Mouse (Mus musculus): ENCODE data around the gene Gsg1l. TPM values are rescaled to one million over a fixed set of nuclear protein-coding genes. Genes with fewer than 3 reads are reported as not detected.

Gene Gsg1l
- total RNA-seq, 2 experiments from 2014 or later: 0.08 TPM; not detected in 1

DNA sequence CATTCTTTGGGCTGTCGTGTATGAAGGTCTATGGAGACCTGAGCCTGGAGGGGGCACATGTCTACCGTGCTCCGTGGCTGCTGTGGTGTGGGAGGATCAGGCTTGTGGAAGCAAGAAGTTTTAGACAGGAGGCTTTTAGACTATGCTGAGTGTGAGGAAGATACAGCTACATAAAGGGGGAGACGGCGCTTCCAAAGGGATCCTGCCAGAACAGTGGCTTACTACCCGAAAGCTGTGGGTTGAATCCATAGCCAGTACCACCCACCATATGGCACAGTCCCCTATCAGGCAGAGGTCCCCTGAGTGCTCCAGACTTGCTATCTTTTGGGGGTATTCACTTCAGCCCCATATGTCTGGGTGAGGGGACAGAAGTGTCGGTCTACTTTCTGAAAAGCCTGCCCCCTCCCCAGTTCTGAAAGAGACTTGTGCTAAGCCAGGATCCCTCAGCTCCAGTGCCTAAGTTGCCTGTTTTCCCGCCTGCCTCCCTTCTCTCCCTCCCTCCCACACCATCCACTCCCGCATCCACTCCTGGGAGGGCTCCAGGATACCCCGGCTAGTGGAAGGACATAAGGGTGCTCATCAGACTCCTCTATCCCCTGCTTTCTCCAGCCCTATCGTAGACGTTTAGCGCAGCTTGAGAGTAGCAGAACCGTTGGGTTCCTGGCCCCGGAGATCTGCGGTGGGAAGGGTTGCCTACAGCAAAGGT is 1.1 kb downstream of the Gsg1l start:
- DNase-seq: no peak

DNA sequence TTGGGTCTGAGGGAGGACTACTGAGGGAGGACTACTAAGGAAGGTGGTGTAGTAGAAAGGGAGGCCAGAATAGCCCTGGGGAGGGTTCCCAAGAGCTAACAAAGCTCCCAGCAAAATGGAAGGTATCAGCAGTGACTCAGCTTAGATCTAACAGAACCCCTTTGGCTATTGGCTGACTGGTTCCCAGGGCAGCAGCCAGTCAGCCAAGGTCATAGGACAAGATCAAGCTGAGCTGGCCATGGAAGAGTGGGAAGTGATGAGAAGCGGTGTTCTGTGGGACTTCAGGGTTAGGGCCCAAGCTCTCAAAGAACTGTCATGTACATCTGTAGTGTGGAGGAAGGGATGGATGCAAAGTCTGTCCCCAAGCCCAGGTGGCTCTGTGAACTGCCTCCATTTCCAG is 5.3 kb downstream of the Gsg1l start:
- DNase-seq: no peak

DNA sequence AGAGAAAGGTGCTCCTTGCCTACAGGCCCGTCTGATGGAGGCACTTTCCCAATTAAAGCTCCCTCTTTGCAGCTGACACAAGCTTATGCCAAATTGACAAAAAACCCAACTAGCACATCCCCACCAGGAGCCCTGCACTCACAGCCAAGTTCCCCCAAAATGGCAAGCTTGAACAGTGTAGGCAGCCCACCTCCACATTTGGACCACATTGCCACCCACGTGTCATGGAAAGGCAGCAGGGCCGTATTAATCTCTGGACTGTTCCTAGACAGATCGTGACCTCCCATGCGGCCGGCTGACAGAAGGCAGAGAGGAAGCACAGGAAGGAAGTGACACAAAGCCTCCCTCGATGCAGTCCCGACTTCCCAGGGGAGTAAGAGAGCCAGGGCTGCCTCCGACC is 7.2 kb downstream of the Gsg1l start:
- no peak for DNase-seq

DNA sequence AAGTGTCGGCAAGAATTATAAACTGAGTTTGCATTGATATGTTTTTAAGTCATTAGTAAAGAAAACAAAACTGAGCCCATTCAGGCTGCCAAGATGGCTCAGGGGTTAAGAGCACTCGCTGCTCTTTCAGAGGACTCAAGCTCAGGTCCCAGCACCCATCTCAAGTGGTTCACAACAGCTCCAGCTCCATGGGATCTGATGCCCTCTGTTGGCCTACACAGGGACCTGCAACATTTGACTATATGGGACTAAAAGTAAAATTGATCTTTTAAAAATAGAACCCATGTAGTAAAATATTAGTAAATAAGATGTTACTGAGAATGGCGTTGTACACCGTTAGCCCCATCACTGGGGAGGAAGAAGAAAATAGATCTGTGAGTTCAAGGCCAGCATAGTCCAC is 11.9 kb downstream of the Gsg1l start:
- DNase-seq: no peak

DNA sequence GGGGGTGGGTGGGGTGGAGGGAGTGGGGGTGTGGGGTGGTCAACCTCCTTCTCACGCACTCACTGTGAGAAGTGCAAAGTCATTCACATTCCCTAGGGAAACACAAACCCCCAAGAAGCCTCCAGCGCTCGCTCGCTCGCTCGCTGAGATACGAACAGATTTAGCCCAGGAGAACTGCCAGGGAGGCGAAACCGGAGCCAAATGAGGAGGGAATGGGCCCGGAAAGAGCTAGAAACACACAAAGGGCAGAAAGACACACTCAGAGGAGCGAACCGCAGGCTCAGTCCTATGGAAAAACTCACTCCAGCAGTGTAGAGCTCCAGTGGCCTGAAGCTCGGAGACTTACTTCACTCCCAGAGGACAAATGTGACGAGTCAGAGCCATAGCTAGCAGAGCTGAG is 15.4 kb downstream of the Gsg1l start:
- DNase-seq: peak; percentile 24

DNA sequence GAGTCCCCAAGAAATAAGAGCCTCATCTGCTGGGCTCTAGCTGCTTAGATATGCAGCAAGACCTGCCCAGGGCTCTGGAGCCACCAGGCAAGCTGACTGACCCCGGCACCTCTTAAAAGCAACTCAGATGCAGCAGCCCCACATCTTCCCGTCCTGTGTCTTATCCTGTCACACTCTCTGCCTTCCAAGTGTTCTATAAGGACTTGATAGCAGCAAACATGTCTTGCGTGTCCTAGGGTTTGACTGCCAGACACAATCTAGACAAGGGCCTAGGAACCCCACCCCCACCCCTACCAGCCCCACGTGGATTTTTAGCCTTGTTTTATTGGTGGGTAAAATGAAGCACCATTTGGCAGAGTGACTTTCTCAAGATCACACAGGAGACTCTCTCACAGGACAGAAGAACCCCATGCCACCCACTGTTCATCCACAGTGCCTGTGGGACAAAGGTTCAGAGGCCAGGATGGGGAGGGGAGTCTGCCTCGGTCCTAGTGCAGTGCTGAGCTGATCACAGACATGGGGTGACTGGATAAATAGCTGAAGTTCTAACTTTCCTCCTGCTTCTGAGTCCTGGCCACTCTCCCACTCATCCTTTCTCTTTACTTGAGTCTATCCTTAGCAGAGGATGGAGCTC is 16.9 kb downstream of the Gsg1l start:
- DNase-seq: no peak

DNA sequence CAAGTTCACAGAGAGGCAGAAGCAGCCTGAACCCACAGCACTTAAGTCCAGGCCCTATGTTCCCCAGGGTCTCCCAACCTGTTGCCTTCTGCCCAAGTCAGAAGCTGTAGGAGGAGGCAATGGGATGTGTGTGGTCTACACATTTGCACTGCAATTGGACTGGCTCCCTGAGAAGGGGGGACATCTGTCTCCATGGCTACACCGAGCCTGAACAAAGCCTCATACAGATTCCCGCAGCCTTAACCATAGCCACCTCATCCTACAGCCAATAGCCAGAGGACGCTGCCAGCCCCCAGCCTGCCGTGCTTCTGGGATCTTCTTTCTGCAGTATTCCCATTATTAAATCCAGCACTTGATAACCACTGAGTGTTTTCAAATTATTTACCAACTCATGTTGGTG is 20.0 kb downstream of the Gsg1l start:
- DNase-seq: no peak

DNA sequence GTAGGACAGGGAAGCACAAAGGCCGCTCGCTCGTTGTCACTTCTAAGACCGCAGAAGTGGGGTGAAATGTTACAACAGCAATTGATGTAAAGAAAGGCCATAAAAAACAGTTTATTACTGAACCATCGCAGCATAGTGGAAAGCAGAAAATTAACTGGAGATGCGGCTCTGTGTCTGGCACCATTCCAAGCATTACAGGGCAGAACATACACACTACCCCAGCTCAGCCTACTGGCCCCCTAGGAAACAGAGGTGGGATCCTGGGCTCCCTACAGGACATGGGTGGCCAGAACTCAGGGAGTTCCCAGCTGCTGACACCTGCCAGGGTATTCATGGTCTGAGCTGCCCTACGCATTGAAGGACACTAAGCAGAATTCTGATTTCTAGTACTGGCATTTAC is 23.3 kb downstream of the Gsg1l start:
- DNase-seq: no peak

DNA sequence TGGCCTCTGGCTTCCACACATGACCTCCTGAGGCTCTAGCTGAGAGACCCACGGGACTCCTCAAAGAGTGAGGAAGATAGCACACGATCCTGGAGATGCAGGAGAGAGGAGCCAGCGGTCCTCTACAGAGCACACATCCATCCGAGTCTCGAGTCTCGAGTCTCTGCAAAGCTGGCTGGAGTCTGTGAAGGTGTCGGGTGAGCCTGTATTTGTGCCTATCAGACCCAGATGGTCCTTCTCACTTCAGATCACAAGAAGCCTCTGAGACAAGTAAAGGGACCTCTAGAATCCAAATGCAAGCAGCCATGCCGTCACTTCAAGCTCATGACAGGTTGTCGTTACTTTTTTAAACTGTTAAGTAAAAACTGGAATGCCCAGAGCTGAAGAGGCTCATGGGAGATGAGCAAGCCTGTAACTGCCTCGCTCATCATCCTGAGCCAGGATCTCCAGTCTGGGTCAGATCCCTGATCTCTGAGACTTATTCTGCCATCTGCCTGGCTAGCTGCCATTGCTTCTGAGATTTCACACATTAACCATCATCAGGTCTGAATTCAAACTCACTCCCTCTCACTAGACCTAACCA is 24.8 kb downstream of the Gsg1l start:
- DNase-seq: no peak

DNA sequence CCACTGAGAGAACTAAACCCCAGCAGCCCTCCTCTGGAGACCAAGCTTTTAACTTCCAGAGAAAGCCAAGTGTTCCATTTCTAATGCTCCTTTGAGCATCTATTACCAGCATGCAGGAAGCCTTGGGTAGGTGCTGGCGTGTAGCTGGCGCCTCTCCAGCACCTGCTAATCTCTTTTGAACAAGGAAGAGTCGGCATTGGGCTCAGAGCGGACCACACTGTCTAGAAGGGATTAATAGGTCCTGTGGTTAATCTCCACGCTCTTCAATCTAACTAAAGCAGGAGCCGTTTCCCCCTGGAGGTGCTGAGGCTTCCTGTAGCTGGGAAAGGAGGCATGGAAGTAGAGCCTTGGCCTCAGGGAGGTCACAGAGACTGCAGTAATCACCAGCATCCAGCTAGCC is 27.6 kb downstream of the Gsg1l start:
- DNase-seq: no peak

DNA sequence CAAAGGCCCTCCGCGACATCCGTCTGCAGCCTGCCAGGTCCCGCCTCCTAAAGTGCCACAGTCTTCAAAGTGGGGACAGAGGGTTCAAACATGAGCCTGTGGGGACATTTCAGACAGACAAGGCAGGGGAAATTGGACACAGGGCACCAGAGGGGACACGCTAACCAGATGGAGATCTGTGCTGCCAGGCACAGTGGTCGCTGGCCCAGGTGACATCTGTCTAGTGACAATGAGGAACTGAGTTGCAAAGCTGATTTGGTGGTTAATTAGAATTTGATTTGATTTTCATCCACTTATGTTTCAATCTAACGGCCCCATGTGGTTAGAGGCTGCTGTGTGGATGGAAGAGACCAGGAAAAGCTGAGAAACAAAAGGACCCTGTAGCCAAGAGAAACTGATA is 28.6 kb downstream of the Gsg1l start:
- no peak for DNase-seq

DNA sequence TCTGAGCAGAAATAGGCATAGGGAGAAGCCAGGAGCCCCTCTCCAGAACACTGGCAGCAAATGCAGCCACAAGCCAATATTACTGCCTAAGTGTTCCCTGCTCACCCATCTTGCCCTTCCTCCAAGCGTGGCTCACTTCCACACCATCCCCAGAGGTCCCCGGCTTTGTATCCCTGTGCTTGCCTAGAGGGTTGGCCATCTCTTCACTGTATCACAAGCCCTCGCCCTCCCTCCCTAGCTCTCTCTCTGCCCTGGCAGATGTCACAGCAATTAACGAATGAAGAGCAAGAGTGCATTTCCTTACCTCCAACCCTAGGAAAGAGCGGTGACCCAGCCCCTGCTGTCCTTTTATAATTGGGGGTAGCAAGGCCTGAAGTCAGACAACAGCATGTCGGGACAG is 30.3 kb downstream of the Gsg1l start:
- no peak for DNase-seq

DNA sequence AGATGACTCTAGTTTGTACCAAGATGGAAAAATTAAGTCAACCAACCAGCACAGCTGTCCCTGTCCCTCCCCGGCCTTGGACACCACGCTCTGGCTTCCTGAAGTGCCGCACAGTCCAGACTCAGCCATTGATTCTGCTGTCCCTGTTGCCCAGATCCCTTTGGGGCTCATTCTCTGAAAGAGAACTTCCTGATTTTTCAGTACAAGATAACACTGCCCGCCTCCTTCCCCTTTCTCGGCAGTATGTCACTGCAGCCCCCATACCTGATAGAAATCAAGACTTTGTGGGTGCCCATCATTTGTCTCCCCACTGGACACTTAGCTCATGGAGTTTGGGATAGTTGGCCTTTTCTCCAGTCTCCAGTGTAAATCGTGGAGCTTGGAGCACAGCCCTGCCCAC is 37.1 kb downstream of the Gsg1l start:
- DNase-seq: no peak

DNA sequence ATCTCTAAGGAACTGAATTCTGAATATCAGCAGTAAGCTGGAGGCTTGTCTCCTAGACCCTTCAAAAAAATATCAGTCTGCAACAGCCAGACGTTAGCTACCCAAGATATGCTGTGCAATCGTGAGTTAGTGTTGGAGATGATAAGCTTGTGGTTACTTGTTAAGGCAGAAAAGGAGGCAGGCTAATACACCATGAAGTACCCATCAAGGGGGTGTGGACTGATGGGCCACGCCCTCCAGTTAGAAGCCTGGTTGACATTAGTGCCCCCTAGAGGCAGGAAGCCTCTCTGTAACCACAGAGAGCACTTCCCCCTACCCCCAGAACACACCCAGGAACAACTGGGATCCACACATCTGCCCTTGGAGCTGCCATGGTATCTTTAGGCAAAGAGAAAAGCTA is 39.9 kb downstream of the Gsg1l start:
- DNase-seq: no peak

DNA sequence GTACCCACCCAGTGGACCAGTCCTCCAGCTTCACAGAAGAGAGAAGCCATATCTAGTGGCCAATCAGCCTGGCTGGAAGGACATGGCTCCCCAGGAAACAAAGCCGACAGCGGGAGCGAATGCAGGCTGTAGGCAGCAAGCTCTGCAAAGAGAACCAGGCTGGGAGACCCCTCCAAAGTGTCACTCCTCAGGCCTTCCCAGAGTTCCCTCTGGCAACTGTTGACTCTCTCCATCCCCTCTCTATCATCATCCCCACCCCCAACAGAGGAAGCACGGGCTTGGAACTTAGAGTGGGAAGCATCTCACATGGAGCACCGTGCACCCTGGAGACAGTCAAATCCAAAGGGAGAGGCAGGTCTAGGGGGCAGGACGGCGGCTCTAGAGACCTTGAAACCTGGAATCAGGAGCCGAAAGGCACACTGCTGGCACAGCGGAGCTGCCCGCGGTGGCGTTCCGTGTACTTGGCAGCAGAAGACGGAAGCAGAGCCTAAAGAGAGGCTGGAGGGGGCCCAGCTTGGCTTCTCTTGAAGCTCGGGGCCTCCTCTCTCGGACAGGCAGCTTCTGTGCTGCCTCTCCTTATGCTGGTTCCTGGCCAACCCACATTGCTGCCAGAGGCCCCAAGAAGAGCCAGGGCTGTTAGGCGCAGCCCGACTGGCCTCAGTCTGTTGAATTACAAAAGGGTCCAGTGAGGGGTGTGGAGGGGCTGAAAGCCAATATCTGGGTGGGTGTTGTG is 41.3 kb downstream of the Gsg1l start:
- DNase-seq: peak; percentile 48

DNA sequence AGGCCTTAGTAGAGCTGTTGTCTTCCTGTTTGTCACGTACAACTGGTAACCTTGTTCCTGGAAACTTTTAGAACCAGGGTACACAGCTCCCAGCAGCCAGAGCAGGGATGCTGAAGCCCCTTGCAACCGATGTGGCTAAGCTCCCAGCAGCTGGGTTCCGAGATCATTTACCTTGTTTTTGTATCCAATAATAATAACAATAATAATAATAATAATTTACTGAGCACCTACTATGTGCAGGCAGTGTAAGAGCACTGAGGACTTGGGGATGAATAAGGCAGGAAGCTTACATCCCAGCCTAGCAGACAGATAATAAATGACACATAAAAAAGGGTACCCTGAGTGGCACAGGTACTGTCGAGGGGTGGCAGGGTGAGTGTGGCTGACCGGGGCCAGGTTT is 42.4 kb downstream of the Gsg1l start:
- no peak for DNase-seq

DNA sequence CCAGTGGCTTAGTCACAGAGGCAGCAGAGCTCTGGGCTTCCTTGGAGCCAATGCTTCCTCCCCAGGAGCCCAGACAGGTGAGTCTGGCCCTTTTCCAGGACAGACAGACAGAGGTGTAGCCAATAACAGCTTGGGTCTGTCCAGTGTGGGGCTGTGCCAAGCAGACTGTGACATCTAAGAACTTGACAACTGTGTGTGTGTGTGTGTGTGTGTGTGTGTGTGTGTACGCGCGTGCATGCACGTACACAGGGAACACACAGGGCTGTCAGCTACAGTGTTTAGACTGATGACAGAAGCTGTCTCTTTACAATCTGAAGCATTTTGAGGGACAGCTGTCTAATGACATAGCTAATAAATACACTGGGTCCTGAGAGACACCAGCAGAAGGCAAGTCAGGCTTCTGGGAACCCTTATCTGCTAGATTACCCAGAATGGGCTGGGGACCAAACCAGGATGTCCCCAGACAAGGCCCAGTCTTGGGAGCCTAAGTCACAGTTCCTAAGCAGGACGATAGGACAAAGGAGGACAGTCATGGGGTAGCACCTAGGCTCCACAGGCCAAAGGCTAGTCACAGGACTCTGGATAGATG is 42.9 kb downstream of the Gsg1l start:
- no peak for DNase-seq

DNA sequence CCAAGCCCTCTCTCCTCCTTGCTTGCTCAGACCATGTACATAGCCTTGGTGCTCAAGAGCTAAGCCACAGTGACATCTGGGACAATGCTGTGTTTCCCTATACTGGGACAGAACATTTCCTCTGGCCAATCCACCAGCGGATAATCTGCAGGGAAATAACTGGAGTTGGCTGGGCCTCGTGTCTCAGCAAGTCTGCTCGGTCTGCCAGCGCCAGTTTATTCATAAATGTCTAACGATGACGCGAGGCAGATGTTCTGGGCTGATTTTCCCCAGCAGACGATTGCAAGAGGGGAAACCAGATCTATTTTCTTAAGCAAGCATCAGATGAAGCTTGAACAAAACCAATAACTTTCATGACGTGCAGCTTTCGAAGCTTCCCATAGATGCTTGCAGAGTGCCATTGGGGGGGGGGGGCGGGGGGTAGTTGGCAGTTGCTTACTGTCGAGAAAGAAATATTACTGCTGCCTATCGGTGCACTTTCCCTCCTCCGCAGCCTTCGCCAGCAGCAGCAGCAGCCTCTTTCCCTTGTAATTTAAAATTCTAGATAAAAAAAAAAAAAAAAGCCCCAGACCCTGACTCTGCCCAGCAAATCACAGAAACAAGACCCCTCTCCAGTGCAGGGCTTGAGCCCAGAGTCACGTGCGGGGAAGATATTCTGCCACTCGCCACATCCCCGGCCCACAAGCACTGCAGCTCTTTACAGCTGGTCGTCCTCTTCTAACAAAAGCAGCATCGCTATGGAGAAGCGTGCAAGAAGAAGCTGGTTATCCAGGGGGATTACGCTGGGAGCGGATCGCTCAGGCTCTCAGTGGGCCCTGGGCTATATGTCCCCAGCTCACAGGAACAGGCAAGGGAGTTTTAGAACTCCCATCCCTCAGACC is 43.6 kb downstream of the Gsg1l start:
- peak; percentile 51 for DNase-seq

DNA sequence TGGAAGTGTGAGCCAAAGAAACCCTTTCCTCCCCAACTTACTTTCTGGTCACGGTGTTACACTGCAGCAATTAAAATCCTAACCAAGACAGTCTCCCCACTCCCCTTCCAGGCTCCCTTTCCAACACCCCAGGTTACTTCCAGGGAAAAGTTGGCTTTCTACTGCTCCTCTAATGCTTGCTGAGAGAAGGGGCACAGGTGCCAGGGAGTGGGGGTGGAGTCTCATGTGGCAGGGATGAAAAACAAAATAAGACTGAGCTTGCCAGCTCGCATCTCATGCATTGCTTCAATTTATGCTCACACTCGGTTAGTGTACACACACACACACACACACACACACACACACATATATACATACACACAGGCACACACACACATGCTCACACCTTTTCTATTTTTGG is 46.9 kb downstream of the Gsg1l start:
- no peak for DNase-seq

DNA sequence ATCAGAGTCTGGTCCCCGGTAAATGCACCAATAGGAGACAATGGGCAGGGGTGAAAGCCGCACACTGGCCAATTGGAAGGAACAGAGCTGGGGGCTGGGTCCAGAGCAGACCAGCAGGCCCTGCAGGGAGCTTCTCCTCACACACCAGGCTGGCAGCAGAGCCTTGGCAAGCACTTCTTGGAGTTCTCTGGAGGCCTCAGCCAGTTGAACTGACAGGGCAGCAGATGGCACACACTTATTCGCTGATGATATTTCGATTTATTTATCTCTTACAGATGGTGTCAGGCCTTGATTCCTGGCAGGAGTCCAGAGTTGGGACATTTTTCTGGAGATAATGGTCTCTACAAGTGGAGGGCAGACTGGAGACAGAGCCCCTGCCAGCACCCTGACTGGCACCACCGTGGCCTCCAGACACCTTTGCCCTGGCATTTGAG is 49.4 kb downstream of the Gsg1l start:
- no peak for DNase-seq

DNA sequence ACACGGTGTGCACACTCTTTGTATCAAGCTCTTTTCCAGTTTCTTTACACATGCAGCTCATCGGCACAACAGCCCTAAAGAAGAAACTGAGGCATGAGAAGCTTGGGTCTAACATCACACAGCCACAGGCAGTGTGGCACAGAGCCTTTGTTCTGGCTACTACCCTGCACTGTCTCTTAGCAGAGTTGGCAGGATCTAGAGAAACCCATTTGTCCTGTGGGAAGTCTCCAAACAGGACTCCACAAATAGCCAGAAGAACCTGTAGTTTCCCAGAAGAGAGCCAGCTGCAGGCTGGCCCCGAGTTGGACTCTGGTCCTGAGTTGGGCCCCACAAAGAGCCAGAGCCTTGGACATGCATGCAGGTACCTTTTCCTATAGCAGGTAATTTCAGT is 49.9 kb downstream of the Gsg1l start:
- no peak for DNase-seq

Measured in gastrocnemius, postnatal 25 days (tissue).